Mouse (Mus musculus): Measurements from ENCODE around the gene Cryba4. TPM values are rescaled to one million over a fixed set of nuclear protein-coding genes. Genes with fewer than 3 reads are reported as not detected.
A peak's percentile ranks its signal among the peaks of the same experiment; 100 is the strongest.

Cryba4 gene
- polyA plus RNA-seq, 1 experiment from 2014 or later, result 1.3 TPM

DNA sequence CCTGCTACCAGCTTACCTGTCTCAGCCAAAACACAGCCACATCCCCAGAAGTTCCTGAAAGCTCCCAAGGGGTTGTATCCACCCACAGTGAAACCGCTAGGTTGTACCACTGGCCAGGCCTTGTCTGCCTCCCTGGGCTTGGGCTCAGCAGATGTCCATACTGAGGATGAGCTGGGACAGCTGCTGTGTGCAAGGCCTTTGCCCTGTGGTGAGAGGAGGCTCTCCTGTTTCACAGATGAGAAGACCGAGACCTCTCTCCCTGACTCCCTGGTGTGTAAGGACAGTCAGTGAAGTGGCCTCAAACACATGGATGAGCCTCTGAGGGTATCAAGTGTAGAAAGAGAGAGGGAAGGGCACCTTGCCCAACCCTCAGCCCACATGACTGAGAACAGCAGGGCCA is 35.3 kb upstream of the Cryba4 start:
- Histone ChIP-seq H3K4me2 (replicated peaks; ENCODE audit: low read depth) (peak overlapping the region; percentile 4; the same call in 1 of the 2 replicates), H3K4me1 (replicated peaks; ENCODE audit: control insufficient read depth, insufficient read depth, low read length) (peaks cover 3% of the 10 kb centered on the region; the same call in 1 of the 2 replicates), H3K9ac (ENCODE audit: low read depth, low read length) (no peak overlapping the region), H3K9me3 (ENCODE audit: control insufficient read depth) (no peaks in the 10 kb centered on the region), H3K27me3 (replicated peaks; ENCODE audit: control insufficient read depth, insufficient read depth, low read length) (no peaks in the 10 kb centered on the region), H3K36me3 (ENCODE audit: control insufficient read depth, insufficient read depth) (no peaks in the 10 kb centered on the region), H3K4me3 (ENCODE audit: low read depth, low read length) (no peak overlapping the region), H3K27ac (ENCODE audit: low read depth, low read length) (peak overlapping the region; percentile 80)
- ATAC-seq, result no peak
- WGBS, result 81% methylated on average over 2 of the region's 2 CpGs
- TF ChIP-seq CTCF (IDR thresholded peaks at IDR 0.05; ENCODE audit: low read depth), result no peak

DNA sequence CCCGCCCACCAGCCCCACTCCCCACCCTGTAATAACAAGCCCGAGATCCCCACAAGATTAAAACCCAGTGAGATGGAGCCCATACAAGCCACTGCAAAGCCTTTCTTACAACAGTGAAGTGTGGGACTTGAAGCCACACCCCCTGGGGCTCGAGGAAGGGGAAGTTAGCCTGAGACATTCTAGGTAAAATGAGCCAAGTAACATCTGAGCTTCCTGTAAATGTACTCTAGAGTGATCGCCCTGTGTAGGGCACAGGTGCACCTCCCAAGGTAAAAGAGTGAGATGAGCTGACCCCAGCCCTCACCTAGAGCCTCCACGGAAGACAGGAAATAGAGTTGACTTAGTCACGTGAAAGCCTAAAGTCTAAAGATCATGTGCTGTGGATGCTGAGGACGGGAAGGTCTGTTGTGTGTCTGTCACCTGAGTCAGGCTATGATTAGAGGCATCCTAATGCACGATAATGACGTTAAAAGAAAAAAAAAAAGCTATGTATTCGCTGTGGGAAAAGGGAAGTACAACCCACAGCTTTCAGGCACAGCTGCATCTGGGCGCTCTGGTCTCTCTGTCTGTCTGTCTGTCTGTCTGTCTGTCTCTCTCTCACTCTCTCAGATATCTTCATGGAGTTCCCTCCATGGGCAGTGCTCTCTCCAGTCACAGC is 34.8 kb upstream of the Cryba4 start:
- ATAC-seq, result peak; percentile 74

DNA sequence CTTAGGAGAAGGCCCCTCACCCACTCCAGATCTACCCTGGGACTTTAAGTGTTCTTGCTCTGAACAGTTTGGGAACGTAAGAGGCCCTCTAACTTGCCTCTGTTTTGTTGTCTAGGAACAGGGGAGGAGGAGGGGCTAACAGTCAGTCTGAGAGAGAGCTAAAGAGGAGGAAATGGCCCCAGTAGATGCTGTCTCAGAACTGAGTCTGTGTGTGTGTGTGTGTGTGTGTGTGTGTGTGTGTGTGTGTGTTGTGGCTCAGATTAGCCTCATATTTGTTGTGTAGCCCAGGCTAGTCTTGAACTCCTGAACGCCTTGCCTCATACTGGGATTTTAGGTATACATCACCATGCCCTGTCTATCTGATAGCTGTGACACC is 34.3 kb upstream of the Cryba4 start:
- H3K9me3 ChIP-seq (ENCODE audit: control insufficient read depth), result no peaks in the 10 kb centered on the region
- no peak overlapping the region for H3K4me3 ChIP-seq (ENCODE audit: low read depth, low read length)
- H3K9ac ChIP-seq (ENCODE audit: low read depth, low read length), result no peak overlapping the region
- peak overlapping the region; percentile 30; the same call in 1 of the 2 replicates for H3K4me2 ChIP-seq (replicated peaks; ENCODE audit: low read depth)
- H3K36me3 ChIP-seq (ENCODE audit: control insufficient read depth, insufficient read depth), result no peaks in the 10 kb centered on the region
- ATAC-seq, result no peak
- H3K27ac ChIP-seq (ENCODE audit: low read depth, low read length), result peak overlapping the region; percentile 80
- no peak for TF ChIP-seq CTCF (IDR thresholded peaks at IDR 0.05; ENCODE audit: low read depth)
- peaks cover 3% of the 10 kb centered on the region; the same call in 1 of the 2 replicates for H3K4me1 ChIP-seq (replicated peaks; ENCODE audit: control insufficient read depth, insufficient read depth, low read length)
- H3K27me3 ChIP-seq (replicated peaks; ENCODE audit: control insufficient read depth, insufficient read depth, low read length), result no peaks in the 10 kb centered on the region
- 57% methylated on average over 2 of the region's 2 CpGs for WGBS

More for the DNA sequence above, 34.8 kb upstream of the Cryba4 start:
- Histone ChIP-seq H3K27ac (ENCODE audit: low read depth, low read length) (peak overlapping the region; percentile 80), H3K4me2 (replicated peaks; ENCODE audit: low read depth) (peak overlapping the region; percentile 30; the same call in 1 of the 2 replicates), H3K4me3 (ENCODE audit: low read depth, low read length) (no peak overlapping the region), H3K36me3 (ENCODE audit: control insufficient read depth, insufficient read depth) (no peaks in the 10 kb centered on the region), H3K9me3 (ENCODE audit: control insufficient read depth) (no peaks in the 10 kb centered on the region), H3K9ac (ENCODE audit: low read depth, low read length) (peak overlapping the region; percentile 26; the same call in 1 of the 2 replicates), H3K27me3 (replicated peaks; ENCODE audit: control insufficient read depth, insufficient read depth, low read length) (no peaks in the 10 kb centered on the region), H3K4me1 (replicated peaks; ENCODE audit: control insufficient read depth, insufficient read depth, low read length) (peaks cover 3% of the 10 kb centered on the region; the same call in 1 of the 2 replicates)
- TF ChIP-seq CTCF (IDR thresholded peaks at IDR 0.05; ENCODE audit: low read depth), result no peak
- WGBS, result 35% methylated on average over 11 of the region's 11 CpGs

DNA sequence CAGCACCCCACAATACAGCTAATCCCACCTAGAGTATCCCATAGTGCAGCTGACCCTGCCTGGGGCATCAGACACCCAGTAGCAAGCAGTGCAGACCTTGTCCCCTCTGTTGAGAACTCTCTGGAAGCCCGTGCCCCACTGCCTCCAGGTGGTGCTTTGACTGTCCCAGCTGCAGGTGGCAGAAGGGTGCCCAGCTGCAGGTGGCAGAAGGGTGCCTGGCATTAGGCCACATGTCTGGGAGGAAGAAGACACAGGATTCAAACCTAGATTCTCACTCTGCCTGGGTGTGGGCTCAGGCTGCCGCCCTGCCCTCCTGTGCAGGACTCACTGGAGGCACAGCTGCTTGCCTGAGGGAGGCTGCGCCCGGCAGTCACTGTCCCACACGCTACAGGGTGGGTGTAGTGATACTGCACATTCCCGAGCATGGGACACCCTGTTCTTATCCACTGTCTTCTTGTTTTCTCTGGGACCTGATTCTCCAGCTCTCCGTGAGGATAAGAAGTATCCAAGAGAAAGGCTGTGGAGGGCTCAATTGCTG is 33.3 kb upstream of the Cryba4 start:
- H3K4me1 ChIP-seq (replicated peaks; ENCODE audit: control insufficient read depth, insufficient read depth, low read length), result peaks cover 3% of the 10 kb centered on the region; the same call in 1 of the 2 replicates
- H3K27me3 ChIP-seq (replicated peaks; ENCODE audit: control insufficient read depth, insufficient read depth, low read length), result no peaks in the 10 kb centered on the region
- H3K4me3 ChIP-seq (ENCODE audit: low read depth, low read length), result no peak overlapping the region
- H3K4me2 ChIP-seq (replicated peaks; ENCODE audit: low read depth), result no peak overlapping the region
- no peaks in the 10 kb centered on the region for H3K9me3 ChIP-seq (ENCODE audit: control insufficient read depth)
- no peaks in the 10 kb centered on the region for H3K36me3 ChIP-seq (ENCODE audit: control insufficient read depth, insufficient read depth)
- H3K27ac ChIP-seq (ENCODE audit: low read depth, low read length), result no peak overlapping the region
- no peak for ATAC-seq
- no peak overlapping the region for H3K9ac ChIP-seq (ENCODE audit: low read depth, low read length)
- TF ChIP-seq CTCF (IDR thresholded peaks at IDR 0.05; ENCODE audit: low read depth), result no peak
- WGBS, result 86% methylated on average over 7 of the region's 7 CpGs

DNA sequence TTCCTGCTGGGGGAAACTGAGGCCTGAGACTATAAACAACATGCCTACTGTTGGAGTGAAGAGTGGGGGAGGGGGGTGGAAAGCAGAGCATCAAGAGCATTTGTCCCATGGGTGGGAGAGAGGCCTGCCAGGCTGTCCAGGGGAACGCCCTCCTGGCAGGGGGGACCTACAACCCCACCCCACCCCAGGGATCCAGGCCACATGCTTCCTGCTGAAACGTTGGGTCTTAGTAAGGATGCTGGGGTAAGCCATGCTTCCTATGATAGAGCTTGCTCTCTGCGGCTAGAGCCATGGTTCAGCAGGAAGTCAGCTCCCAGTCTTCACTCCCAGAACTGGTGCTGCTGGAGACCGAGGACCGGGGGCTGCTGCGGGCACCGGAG is 31.9 kb upstream of the Cryba4 start:
- no peak for TF ChIP-seq CTCF (IDR thresholded peaks at IDR 0.05; ENCODE audit: low read depth)
- no peak for ATAC-seq
- H3K9me3 ChIP-seq (ENCODE audit: control insufficient read depth), result no peaks in the 10 kb centered on the region
- H3K27ac ChIP-seq (ENCODE audit: low read depth, low read length), result no peak overlapping the region
- H3K27me3 ChIP-seq (replicated peaks; ENCODE audit: control insufficient read depth, insufficient read depth, low read length), result no peaks in the 10 kb centered on the region
- H3K9ac ChIP-seq (ENCODE audit: low read depth, low read length), result no peak overlapping the region
- H3K4me3 ChIP-seq (ENCODE audit: low read depth, low read length), result no peak overlapping the region
- H3K4me2 ChIP-seq (replicated peaks; ENCODE audit: low read depth), result no peak overlapping the region
- no peaks in the 10 kb centered on the region for H3K36me3 ChIP-seq (ENCODE audit: control insufficient read depth, insufficient read depth)
- WGBS, result 77% methylated on average over 7 of the region's 7 CpGs
- peaks cover 3% of the 10 kb centered on the region; the same call in 1 of the 2 replicates for H3K4me1 ChIP-seq (replicated peaks; ENCODE audit: control insufficient read depth, insufficient read depth, low read length)

DNA sequence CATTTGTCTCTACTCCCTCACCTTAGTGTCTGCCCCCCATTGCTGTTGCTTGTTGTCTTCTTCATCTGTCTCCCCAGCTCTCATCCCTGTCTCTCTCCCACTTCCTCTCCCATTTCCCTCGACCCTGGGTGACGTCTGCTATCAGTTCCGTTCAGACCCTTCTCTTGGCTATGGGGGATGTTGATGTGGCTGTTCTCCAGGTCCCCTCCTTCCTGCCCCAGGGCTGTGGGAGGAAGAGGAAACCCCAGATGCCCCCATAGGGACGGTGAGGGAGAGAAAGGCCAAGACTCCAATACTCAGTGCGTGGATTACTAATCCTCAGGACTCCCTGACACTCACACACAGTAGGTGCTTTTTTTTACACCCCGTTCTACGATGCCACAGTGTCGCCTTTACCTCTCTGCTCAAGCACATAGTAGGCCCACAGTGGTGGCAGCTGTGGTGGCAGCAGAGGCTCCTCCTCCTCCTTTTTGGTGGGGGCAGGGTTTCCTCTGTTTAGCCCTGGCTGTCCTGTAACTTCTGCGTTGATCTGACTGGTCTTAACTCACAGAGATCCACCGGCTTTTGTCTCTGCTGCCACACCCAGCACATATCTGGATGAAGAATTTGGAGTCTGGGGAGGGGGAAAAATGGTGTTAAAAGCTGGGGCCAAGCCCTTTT is 31.4 kb upstream of the Cryba4 start:
- Histone ChIP-seq H3K27ac (ENCODE audit: low read depth, low read length) (no peak overlapping the region), H3K9me3 (ENCODE audit: control insufficient read depth) (no peaks in the 10 kb centered on the region), H3K9ac (ENCODE audit: low read depth, low read length) (no peak overlapping the region), H3K27me3 (replicated peaks; ENCODE audit: control insufficient read depth, insufficient read depth, low read length) (no peaks in the 10 kb centered on the region), H3K4me2 (replicated peaks; ENCODE audit: low read depth) (no peak overlapping the region), H3K36me3 (ENCODE audit: control insufficient read depth, insufficient read depth) (no peaks in the 10 kb centered on the region), H3K4me1 (replicated peaks; ENCODE audit: control insufficient read depth, insufficient read depth, low read length) (peaks cover 3% of the 10 kb centered on the region; the same call in 1 of the 2 replicates), H3K4me3 (ENCODE audit: low read depth, low read length) (no peak overlapping the region)
- no peak for TF ChIP-seq CTCF (IDR thresholded peaks at IDR 0.05; ENCODE audit: low read depth)
- WGBS, result 63% methylated on average over 10 of the region's 10 CpGs
- no peak for ATAC-seq
